Mouse (Mus musculus) thymus, adult 2 months (tissue): ENCODE measurements around the gene Smad5.

Source experiments
- CTCF ChIP-seq: fragments of 200-500 bp; IDR thresholded peaks from 2 replicates; pipeline ENCODE4 v1.5.1; 2012; ENCODE audit warnings: mild to moderate bottlenecking, control low read depth, low read length, moderate library complexity, borderline replicate concordance; ENCODE audit not compliant: control insufficient read depth, poor library complexity, insufficient read depth; ENCODE audit errors: extremely low read depth
- POLR2A ChIP-seq: fragments of 200-500 bp; IDR thresholded peaks from 2 replicates; pipeline ENCODE4 v1.6.1; 2012; ENCODE audit warnings: mild to moderate bottlenecking, low read length, control low read depth, moderate library complexity; ENCODE audit not compliant: control insufficient read depth, poor library complexity, insufficient read depth; ENCODE audit errors: extremely low read depth

GRCm38 (mm10) chr13:56697171-56697570, 5.6 kb upstream of the Smad5 start:
- TF ChIP-seq POLR2A (no peak), CTCF (no peak)
